ENCODE assay signal across 8 mouse cellular contexts in genomic region chr5:122049664-122050016, GRCm38 (mm10). TPM values are rescaled to one million over a fixed set of nuclear protein-coding genes. Genes with fewer than 3 reads are reported as not detected.
DNase-seq lines count a peak whose midpoint lies in the region; TF ChIP-seq lines count a peak whose summit lies in the region.

No protein-coding gene starts in this region.

- H3K4me1 ChIP-seq in liver, adult 2 months (ENCODE audit: control insufficient read depth, insufficient read depth, low read length) = no peaks in the 10 kb centered on the region
- peaks cover 27% of the 10 kb centered on the region for H3K4me1 ChIP-seq in olfactory bulb, adult 2 months (ENCODE audit: control insufficient read depth, insufficient read depth, low read length)

- no peak for TF ChIP-seq POLR2A in liver, adult 2 months (IDR thresholded peaks at IDR 0.05; ENCODE audit: extremely low read depth, insufficient read depth, low read length)
- no peak for TF ChIP-seq POLR2A in olfactory bulb, adult 2 months (IDR thresholded peaks at IDR 0.05; ENCODE audit: insufficient read depth, low read depth, low read length)

- peak overlapping the region; percentile 84 for H3K9ac ChIP-seq in liver, adult 2 months (ENCODE audit: low read depth, low read length)

- peak overlapping the region; percentile 80 for H3K4me3 ChIP-seq in gastrocnemius, adult 2 months
- peak overlapping the region; percentile 84 for H3K4me3 ChIP-seq in liver, adult 2 months (ENCODE audit: insufficient read depth, low read depth, low read length)
- H3K4me3 ChIP-seq in olfactory bulb, adult 2 months (ENCODE audit: insufficient read depth, low read depth, low read length) = peak overlapping the region; percentile 90

- H3K36me3 ChIP-seq in liver, adult 2 months (ENCODE audit: control insufficient read depth, insufficient read depth, low read length) = no peaks in the 10 kb centered on the region

- H3K79me2 ChIP-seq in liver, adult 2 months (ENCODE audit: control insufficient read depth, insufficient read depth, low read length) = no peaks in the 10 kb centered on the region; the same call in 1 of the 2 replicates

- 1% methylated on average over 23 of the region's 43 CpGs for WGBS in liver, adult 2 months
- 1% methylated on average over 27 of the region's 43 CpGs for WGBS in olfactory bulb, adult 2 months

- H3K27ac ChIP-seq in gastrocnemius, adult 2 months = peak overlapping the region; percentile 51
- H3K27ac ChIP-seq in liver, adult 2 months (replicated peaks; ENCODE audit: insufficient read depth, low read depth, low read length) = no peak overlapping the region
- H3K27ac ChIP-seq in olfactory bulb, adult 2 months (ENCODE audit: insufficient read depth, low read depth, low read length) = no peak overlapping the region

- intact Hi-C loops in gastrocnemius, adult 2 months (cut with DNase I) = loop anchor here (2.0 to 5.0 kb wide), 3 partner anchors 39 to 107 kb away; no protein-coding TSS in a partner anchor
- intact Hi-C loops in heart, postnatal 10 days (cut with DNase I) = loop anchor here (1.0 kb wide), 1 partner anchor 40 kb away; no protein-coding TSS in a partner anchor

- no peak for TF ChIP-seq CTCF in gastrocnemius, adult 2 months (IDR thresholded peaks at IDR 0.05)
- no peak for TF ChIP-seq CTCF in liver, adult 2 months (IDR thresholded peaks at IDR 0.05; ENCODE audit: low read depth, low read length)
- TF ChIP-seq CTCF in olfactory bulb, adult 2 months (IDR thresholded peaks at IDR 0.05; ENCODE audit: insufficient read depth, low read depth, low read length) = no peak

- H3K27me3 ChIP-seq in liver, adult 2 months (ENCODE audit: control insufficient read depth, insufficient read depth, low read length) = peaks cover 12% of the 10 kb centered on the region

- peak; percentile 71 for DNase-seq in gastrocnemius, adult 2 months
- no peak for DNase-seq in gastrocnemius, adult 8-10 months (ENCODE audit: low spot score in 2 of 2)
- DNase-seq in urinary bladder, postnatal 25 days (ENCODE audit: low spot score) = peak; percentile 56
- no peak for DNase-seq in urinary bladder, adult 18-20 months (ENCODE audit: low spot score in 2 of 2)
- DNase-seq in heart, postnatal 10 days = peak; percentile 69 to 70
- DNase-seq in liver, adult 2 months (ENCODE audit: extremely low read depth, low read depth, low spot score) = no peak
- DNase-seq in spleen, adult 18-20 months = no peak

RNA-seq across cellular contexts. Expression of gene Cux2, which starts 0.3 kb away (rescaled TPM):
- total RNA-seq in gastrocnemius, adult 2 months (2021) = 1 to 10 TPM; 3.9 to 6.0 TPM
- 1 to 10 TPM; 1.8 to 3.4 (median 2.3) TPM for total RNA-seq in gastrocnemius, adult 8-10 months (2022)
- 10 to 100 TPM; 13.1 to 17.5 TPM for total RNA-seq in heart, postnatal 10 days (2021)
- total RNA-seq in liver, adult 2 months (2014; rRNA removed) = 4.1 and 5.9 TPM in 2 replicates
- 11.6 and 19.5 TPM in 2 replicates for polyA plus RNA-seq in liver, adult 2 months (2012; rRNA removed)
- not detected in 2 replicates for polyA plus RNA-seq in olfactory bulb, adult 2 months (2012; ENCODE audit: insufficient read depth, insufficient read length, low replicate concordance, missing spikeins)

RNA-seq across cellular contexts. Expression of gene Myl2, which starts 51.1 kb away (rescaled TPM):
- 1,000 to 10,000 TPM in 1 of 2 experiments, 100 to 1,000 TPM in 1; 776 to 2,566 TPM for total RNA-seq in gastrocnemius, adult 2 months (2021)
- total RNA-seq in gastrocnemius, adult 8-10 months (2022) = 1,000 to 10,000 TPM in 1 of 4 experiments, 100 to 1,000 TPM in 3; 818 to 1,021 (median 841) TPM
- over 10,000 TPM; 18,908 to 21,159 TPM for total RNA-seq in heart, postnatal 10 days (2021)
- total RNA-seq in liver, adult 2 months (2014; rRNA removed) = 0.74 and 3.9 TPM in 2 replicates
- not detected in 2 replicates for polyA plus RNA-seq in liver, adult 2 months (2012; rRNA removed)
- polyA plus RNA-seq in olfactory bulb, adult 2 months (2012; ENCODE audit: insufficient read depth, insufficient read length, low replicate concordance, missing spikeins) = not detected in 2 replicates

Comparison
In these comparisons a context has a peak if more than half of its experiments do, and no peak if none do; other contexts are left out.
1. DNase-seq: peak in gastrocnemius, adult 2 months (single experiment), urinary bladder, postnatal 25 days (single experiment) and heart, postnatal 10 days (2 of 2); none in gastrocnemius, adult 8-10 months (0 of 2), urinary bladder, adult 18-20 months (0 of 2), liver, adult 2 months (single experiment) and spleen, adult 18-20 months (0 of 2).
2. RNA of gene Myl2, which starts 51.1 kb away (total RNA-seq): 18,908 to 21,159 TPM in heart, postnatal 10 days, 776 to 2,566 TPM in gastrocnemius, adult 2 months and 818 to 1,021 TPM in gastrocnemius, adult 8-10 months; 0.74 to 3.9 TPM in liver, adult 2 months; every median in the first group is over 100 times any median in the second.
3. Peak in every context shown above with its lines, with median percentiles within 50 percentile points of each other: H3K4me3 ChIP-seq.